Mouse (Mus musculus) kidney, postnatal 10 days (tissue): Measurements from ENCODE around the gene Cer1.

Experiments
- DNase-seq: peaks from one replicate; pipeline ENCODE4 v3.0.0; 2021; ENCODE audit warnings: mixed read lengths

The Cer1 gene

GRCm38 (mm10) chr4:82884636-82885534 is at the start of gene Cer1:
Cer1 (minus strand) TSS chr4:82885148.
- no peak for DNase-seq

- peak; percentile 50 for DNase-seq
Measured at GRCm38 (mm10) chr4:82934308-82934707, 49.4 kb upstream of the Cer1 start.

GRCm38 (mm10) chr4:82933698-82934210 is 48.8 kb upstream of the Cer1 start:
- peak; percentile 87 for DNase-seq

GRCm38 (mm10) chr4:82930079-82930478 is 45.1 kb upstream of the Cer1 start:
- no peak for DNase-seq

- no peak for DNase-seq
Measured at GRCm38 (mm10) chr4:82921962-82922361, 37.0 kb upstream of the Cer1 start.

- DNase-seq = no peak
Measured at GRCm38 (mm10) chr4:82918625-82919024, 33.7 kb upstream of the Cer1 start.

- DNase-seq = no peak
Measured at GRCm38 (mm10) chr4:82916678-82917050, 31.7 kb upstream of the Cer1 start.

GRCm38 (mm10) chr4:82916003-82916677 is 31.2 kb upstream of the Cer1 start:
- no peak for DNase-seq

- DNase-seq = no peak
Measured at GRCm38 (mm10) chr4:82915576-82915975, 30.6 kb upstream of the Cer1 start.

- DNase-seq = no peak
Measured at GRCm38 (mm10) chr4:82914601-82915143, 29.7 kb upstream of the Cer1 start.

- DNase-seq = no peak
Measured at GRCm38 (mm10) chr4:82895227-82895626, 10.3 kb upstream of the Cer1 start.

GRCm38 (mm10) chr4:82892247-82892646 is 7.3 kb upstream of the Cer1 start:
- DNase-seq = no peak

- DNase-seq = no peak
Measured at GRCm38 (mm10) chr4:82891566-82891965, 6.6 kb upstream of the Cer1 start.

GRCm38 (mm10) chr4:82891049-82891448 is 6.1 kb upstream of the Cer1 start:
- DNase-seq = peak; percentile 14

GRCm38 (mm10) chr4:82890585-82890984 is 5.6 kb upstream of the Cer1 start:
- DNase-seq = no peak

- no peak for DNase-seq
Measured at GRCm38 (mm10) chr4:82886148-82886547, 1.2 kb upstream of the Cer1 start.

- DNase-seq = no peak
Measured at GRCm38 (mm10) chr4:82885535-82885913, 576 bp upstream of the Cer1 start.

- DNase-seq = no peak
Measured at GRCm38 (mm10) chr4:82882500-82882899, 2.4 kb downstream of the Cer1 start.

- no peak for DNase-seq
Measured at GRCm38 (mm10) chr4:82881366-82881765, 3.6 kb downstream of the Cer1 start.

GRCm38 (mm10) chr4:82880243-82880642 is 4.7 kb downstream of the Cer1 start:
- no peak for DNase-seq

- no peak for DNase-seq
Measured at GRCm38 (mm10) chr4:82879152-82879551, 5.8 kb downstream of the Cer1 start.

- no peak for DNase-seq
Measured at GRCm38 (mm10) chr4:82876656-82877055, 8.3 kb downstream of the Cer1 start.

GRCm38 (mm10) chr4:82875532-82875931 is 9.4 kb downstream of the Cer1 start:
- no peak for DNase-seq

- DNase-seq = peak; percentile 14
Measured at GRCm38 (mm10) chr4:82874791-82875190, 10.2 kb downstream of the Cer1 start.
